Mouse (Mus musculus): ENCODE measurements around the gene Usp13. TPM values are rescaled to one million over a fixed set of nuclear protein-coding genes. Genes with fewer than 3 reads are reported as not detected.

Usp13 gene
- polyA plus RNA-seq, 1 experiment: 0.10 TPM

- no peaks in the 10 kb centered on the region for H3K36me3 ChIP-seq (ENCODE audit: control insufficient read depth, insufficient read depth, low read length)
- WGBS: 64% methylated on average over 6 of the region's 6 CpGs
- TF ChIP-seq CTCF (IDR thresholded peaks at IDR 0.05; ENCODE audit: extremely low read depth, insufficient read length, insufficient replicate concordance, low read depth, low read length) (no peak), POLR2A (IDR thresholded peaks at IDR 0.05; ENCODE audit: low read depth, low read length) (no peak)
Observed at GRCm38 (mm10) chr3:32979238-32979637, 161.9 kb downstream of the Usp13 start.

GRCm38 (mm10) chr3:32979981-32980380, 162.6 kb downstream of the Usp13 start:
- Histone ChIP-seq H3K36me3 (ENCODE audit: control insufficient read depth, insufficient read depth, low read length) (no peaks in the 10 kb centered on the region), H3K27me3 (ENCODE audit: control insufficient read depth, insufficient read depth, low read length) (no peaks in the 10 kb centered on the region)
- 69% methylated on average over 4 of the region's 4 CpGs for WGBS

More at GRCm38 (mm10) chr3:32979238-32979637, 161.9 kb downstream of the Usp13 start:
- Histone ChIP-seq H3K4me3 (ENCODE audit: low read depth, low read length) (no peak overlapping the region), H3K4me1 (ENCODE audit: control insufficient read depth, insufficient read depth, insufficient read length, low read length) (no peaks in the 10 kb centered on the region), H3K27ac (ENCODE audit: insufficient read depth, low read depth, low read length) (no peak overlapping the region), H3K27me3 (ENCODE audit: control insufficient read depth, insufficient read depth, low read length) (no peaks in the 10 kb centered on the region)

GRCm38 (mm10) chr3:32985141-32985540, 167.8 kb downstream of the Usp13 start:
- 67% methylated on average over 3 of the region's 3 CpGs for WGBS
- Histone ChIP-seq H3K27me3 (ENCODE audit: control insufficient read depth, insufficient read depth, low read length) (no peaks in the 10 kb centered on the region), H3K4me1 (ENCODE audit: control insufficient read depth, insufficient read depth, insufficient read length, low read length) (no peaks in the 10 kb centered on the region), H3K36me3 (ENCODE audit: control insufficient read depth, insufficient read depth, low read length) (no peaks in the 10 kb centered on the region), H3K4me3 (ENCODE audit: low read depth, low read length) (no peak overlapping the region), H3K27ac (ENCODE audit: insufficient read depth, low read depth, low read length) (no peak overlapping the region)
- TF ChIP-seq POLR2A (IDR thresholded peaks at IDR 0.05; ENCODE audit: low read depth, low read length) (no peak), CTCF (IDR thresholded peaks at IDR 0.05; ENCODE audit: extremely low read depth, insufficient read length, insufficient replicate concordance, low read depth, low read length) (no peak)

More at GRCm38 (mm10) chr3:32979981-32980380, 162.6 kb downstream of the Usp13 start:
- Histone ChIP-seq H3K4me3 (ENCODE audit: low read depth, low read length) (no peak overlapping the region), H3K27ac (ENCODE audit: insufficient read depth, low read depth, low read length) (no peak overlapping the region), H3K4me1 (ENCODE audit: control insufficient read depth, insufficient read depth, insufficient read length, low read length) (no peaks in the 10 kb centered on the region)
- TF ChIP-seq CTCF (IDR thresholded peaks at IDR 0.05; ENCODE audit: extremely low read depth, insufficient read length, insufficient replicate concordance, low read depth, low read length) (no peak), POLR2A (IDR thresholded peaks at IDR 0.05; ENCODE audit: low read depth, low read length) (no peak)

Other genes with a start within 250 kb of the Usp13 start
- 5.7 and 6.5 TPM in 2 replicates for gene Gnb4, start 201.0 kb upstream of the Usp13 start, polyA plus RNA-seq (2012; rRNA removed)
- 5.7 and 8.7 TPM in 2 replicates for gene Actl6a, start 111.2 kb upstream of the Usp13 start, polyA plus RNA-seq (2012; rRNA removed)
- 76.1 and 141 TPM in 2 replicates for gene Ndufb5, start 80.6 kb upstream of the Usp13 start, polyA plus RNA-seq (2012; rRNA removed)
- gene Mrpl47, start 79.9 kb upstream of the Usp13 start, polyA plus RNA-seq (2012; rRNA removed): 0.44 and 0.60 TPM in 2 replicates

All from small intestine, adult 2 months (tissue).